ENCODE assay signal across 8 mouse cellular contexts in the genomic region with DNA sequence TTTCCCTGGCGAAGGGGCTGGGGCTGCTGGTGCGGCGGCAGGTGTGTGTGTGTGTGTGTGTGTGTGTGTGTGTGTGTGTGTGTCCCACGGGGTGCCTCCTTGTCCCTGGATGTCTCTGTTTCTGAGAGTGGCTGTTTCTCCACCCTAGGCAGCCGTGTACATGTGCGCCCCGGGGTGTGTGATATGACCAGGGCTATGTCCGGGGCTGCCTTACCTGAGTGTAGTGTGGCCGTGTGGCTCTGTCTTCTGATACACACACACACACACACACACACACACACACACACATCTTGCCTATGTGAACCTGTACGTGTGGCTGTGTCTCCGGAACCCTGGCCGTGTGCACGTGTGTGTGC. TPM values are rescaled to one million over a fixed set of nuclear protein-coding genes. Genes with fewer than 3 reads are reported as not detected.
DNase-seq lines count a peak whose midpoint lies in the region; ATAC-seq and TF ChIP-seq lines count a peak whose summit lies in the region.

No protein-coding gene starts in this region.

- peak overlapping the region; percentile 98 for H3K4me3 ChIP-seq in forebrain, postnatal 0 days (ENCODE audit: low read depth, low read length)
- peak overlapping the region; percentile 79 for H3K4me3 ChIP-seq in liver, adult 2 months (ENCODE audit: insufficient read depth, low read depth, low read length)
- H3K4me3 ChIP-seq in neural tube, embryonic 13.5 days = peak overlapping the region; percentile 83

- peaks cover 33% of the 10 kb centered on the region for H3K4me1 ChIP-seq in forebrain, postnatal 0 days (ENCODE audit: insufficient read depth)
- peaks cover 23% of the 10 kb centered on the region for H3K4me1 ChIP-seq in liver, adult 2 months (ENCODE audit: control insufficient read depth, insufficient read depth, low read length)
- H3K4me1 ChIP-seq in neural tube, embryonic 13.5 days (replicated peaks) = peaks cover 66% of the 10 kb centered on the region

- peak; percentile 30 for ATAC-seq in forebrain, postnatal 0 days
- peak; percentile 62 for ATAC-seq in neural tube, embryonic 13.5 days (ENCODE audit: low read depth)

- TF ChIP-seq CTCF in forebrain, postnatal 0 days (IDR thresholded peaks at IDR 0.05; ENCODE audit: low read depth) = no peak
- no peak for TF ChIP-seq CTCF in liver, adult 2 months (IDR thresholded peaks at IDR 0.05; ENCODE audit: low read depth, low read length)

- H3K9ac ChIP-seq in forebrain, postnatal 0 days = peak overlapping the region; percentile 97
- peak overlapping the region; percentile 98 for H3K9ac ChIP-seq in liver, adult 2 months (ENCODE audit: low read depth, low read length)
- peak overlapping the region; percentile 97 for H3K9ac ChIP-seq in neural tube, embryonic 13.5 days

- DNase-seq in layer of hippocampus, adult 11-12 months (ENCODE audit: low spot score) = peak; percentile 46
- no peak for DNase-seq in layer of hippocampus, adult 8-10 months (ENCODE audit: low spot score in 2 of 2)
- peak; percentile 36 for DNase-seq in brain, adult 2 months (ENCODE audit: low read depth, low spot score)
- peak; percentile 68 for DNase-seq in forebrain, postnatal 0 days
- DNase-seq in liver, adult 2 months (ENCODE audit: extremely low read depth, low read depth, low spot score) = no peak
- no peak for DNase-seq in cerebellum, postnatal 4 days (ENCODE audit: low spot score in 2 of 2)
- DNase-seq in thymus, postnatal 0 days (ENCODE audit: low spot score) = no peak

- no peaks in the 10 kb centered on the region for H3K9me3 ChIP-seq in forebrain, postnatal 0 days (ENCODE audit: low read length)
- no peaks in the 10 kb centered on the region for H3K9me3 ChIP-seq in neural tube, embryonic 13.5 days

- H3K27ac ChIP-seq in forebrain, postnatal 0 days (ENCODE audit: low read depth, low read length) = peak overlapping the region; percentile 98
- peak overlapping the region; percentile 84 for H3K27ac ChIP-seq in liver, adult 2 months (replicated peaks; ENCODE audit: insufficient read depth, low read depth, low read length)
- H3K27ac ChIP-seq in neural tube, embryonic 13.5 days (replicated peaks) = peak overlapping the region; percentile 98

- peak overlapping the region; percentile 54 for H3K4me2 ChIP-seq in forebrain, postnatal 0 days (ENCODE audit: low read depth)
- H3K4me2 ChIP-seq in neural tube, embryonic 13.5 days = peak overlapping the region; percentile 95

- WGBS in forebrain, postnatal 0 days = 5% methylated on average over 13 of the region's 13 CpGs
- WGBS in liver, adult 2 months = 5% methylated on average over 13 of the region's 13 CpGs
- 4% methylated on average over 12 of the region's 13 CpGs for WGBS in neural tube, embryonic 13.5 days

- TF ChIP-seq POLR2A in liver, adult 2 months (IDR thresholded peaks at IDR 0.05; ENCODE audit: extremely low read depth, insufficient read depth, low read length) = no peak

- peaks cover 30% of the 10 kb centered on the region for H3K79me2 ChIP-seq in liver, adult 2 months (ENCODE audit: control insufficient read depth, insufficient read depth, low read length)

- H3K27me3 ChIP-seq in forebrain, postnatal 0 days (ENCODE audit: insufficient read depth, low read length) = no peaks in the 10 kb centered on the region
- H3K27me3 ChIP-seq in liver, adult 2 months (ENCODE audit: control insufficient read depth, insufficient read depth, low read length) = no peaks in the 10 kb centered on the region
- H3K27me3 ChIP-seq in neural tube, embryonic 13.5 days = no peaks in the 10 kb centered on the region

- H3K36me3 ChIP-seq in forebrain, postnatal 0 days (ENCODE audit: insufficient read depth) = no peaks in the 10 kb centered on the region
- no peaks in the 10 kb centered on the region for H3K36me3 ChIP-seq in liver, adult 2 months (ENCODE audit: control insufficient read depth, insufficient read depth, low read length)
- no peaks in the 10 kb centered on the region for H3K36me3 ChIP-seq in neural tube, embryonic 13.5 days

RNA-seq across cellular contexts. Expression of a gene that starts 0.6 kb away (rescaled TPM):
- 100 to 1,000 TPM; 142 to 166 (median 152) TPM for total RNA-seq in layer of hippocampus, adult 8-10 months (2022)
- total RNA-seq in forebrain, postnatal 0 days (2014; rRNA removed) = 72.2 and 101 TPM in 2 replicates
- 89.5 and 139 TPM in 2 replicates for polyA plus RNA-seq in forebrain, postnatal 0 days (2015; fragmentation: Nextera tagmentation; extraction: Ambion mirVana)
- 34.8 and 66.5 TPM in 2 replicates for total RNA-seq in liver, adult 2 months (2014; rRNA removed)
- polyA plus RNA-seq in liver, adult 2 months (2012; rRNA removed) = 89.0 and 96.5 TPM in 2 replicates
- 63.7 and 70.0 TPM in 2 replicates for polyA plus RNA-seq in neural tube, embryonic 13.5 days (2015; fragmentation: Nextera tagmentation; extraction: Ambion mirVana)
- polyA plus RNA-seq in thymus, postnatal 0 days (2015; fragmentation: Nextera tagmentation; extraction: Ambion mirVana) = 43.0 and 63.3 TPM in 2 replicates

Comparison
In these comparisons a context has a peak if more than half of its experiments do, and no peak if none do; other contexts are left out.
1. DNase-seq: peak in layer of hippocampus, adult 11-12 months (single experiment), brain, adult 2 months (single experiment) and forebrain, postnatal 0 days (single experiment); none in layer of hippocampus, adult 8-10 months (0 of 2), liver, adult 2 months (single experiment), cerebellum, postnatal 4 days (0 of 2) and thymus, postnatal 0 days (single experiment).
2. Peak in every context shown above with its lines, with median percentiles within 50 percentile points of each other: H3K27ac ChIP-seq, H3K4me3 ChIP-seq and H3K9ac ChIP-seq.